Mouse (Mus musculus): Measurements from ENCODE around the gene Mepce. TPM values are rescaled to one million over a fixed set of nuclear protein-coding genes. Genes with fewer than 3 reads are reported as not detected.

Gene Mepce
- 10 to 100 TPM; 29.3 to 33.9 TPM for total RNA-seq (2023)

GRCm38 (mm10) chr5:137787151-137787928 lies at the start of gene Mepce, which contains the start of gene Zcwpw1:
TSS of gene Mepce (minus strand) at chr5:137787655.
TSS of gene Zcwpw1 (plus strand) at chr5:137787798.

GRCm38 (mm10) chr5:137835966-137836520 lies 48.6 kb upstream of the Mepce start, which contains the start of gene Pilra:
TSS of gene Pilra (minus strand) at chr5:137836281.

GRCm38 (mm10) chr5:137778635-137779034 lies 8.8 kb downstream of the Mepce start, which contains the start of gene Ppp1r35:
TSS of gene Ppp1r35 (plus strand) at chr5:137778849.

GRCm38 (mm10) chr5:137745214-137746171 lies 42.0 kb downstream of the Mepce start, which contains the start of gene Tsc22d4:
TSS of gene Tsc22d4 (plus strand) at chr5:137745730.

GRCm38 (mm10) chr5:137741023-137741931 lies 46.2 kb downstream of the Mepce start, which contains the start of gene Nyap1:
TSS of gene Nyap1 (minus strand) at chr5:137741607.

Other genes with a start within 250 kb of the Mepce start
- not detected for gene Actl6b, start 234.1 kb downstream of the Mepce start, total RNA-seq (2023)
- 10 to 100 TPM in 1 of 2 experiments, 1 to 10 TPM in 1; 7.0 to 11.2 TPM for gene Tfr2, start 217.8 kb downstream of the Mepce start, total RNA-seq (2023)
- 10 to 100 TPM; 46.3 to 50.4 TPM for gene Mospd3, start 186.6 kb downstream of the Mepce start, total RNA-seq (2023)
- 1 to 10 TPM in 1 of 2 experiments, under 1 TPM in 1; 0.84 to 4.0 TPM for gene Pcolce, start 173.9 kb downstream of the Mepce start, total RNA-seq (2023)
- under 1 TPM in 1 of 2 experiments, not detected in 1; 0.26 TPM for gene Fbxo24, start 158.7 kb downstream of the Mepce start, total RNA-seq (2023)
- gene Lrch4, start 158.5 kb downstream of the Mepce start, total RNA-seq (2023) = 100 to 1,000 TPM; 217 to 232 TPM
- gene Gm20605, start 158.5 kb downstream of the Mepce start, total RNA-seq (2023) = 10 to 100 TPM; 44.5 to 45.7 TPM
- gene Sap25, start 146.3 kb downstream of the Mepce start, total RNA-seq (2023) = 10 to 100 TPM; 74.3 to 76.8 TPM
- gene Irs3, start 141.9 kb downstream of the Mepce start, total RNA-seq (2023) = not detected
- 10 to 100 TPM; 27.2 to 29.2 TPM for gene Agfg2, start 102.9 kb downstream of the Mepce start, total RNA-seq (2023)
- under 1 TPM; 0.83 to 0.93 TPM for gene Nyap1, start 46.0 kb downstream of the Mepce start, total RNA-seq (2023)
- 100 to 1,000 TPM; 265 to 295 TPM for gene Tsc22d4, start 41.9 kb downstream of the Mepce start, total RNA-seq (2023)
- 10 to 100 TPM; 26.5 to 32.9 TPM for gene Ppp1r35, start 8.8 kb downstream of the Mepce start, total RNA-seq (2023)
- 1 to 10 TPM; 3.6 to 4.1 TPM for gene Zcwpw1, start 143 bp upstream of the Mepce start, total RNA-seq (2023)
- gene Pilra, start 48.6 kb upstream of the Mepce start, total RNA-seq (2023) = 100 to 1,000 TPM; 303 to 320 TPM
- gene Pilrb1, start 70.5 kb upstream of the Mepce start, total RNA-seq (2023) = 100 to 1,000 TPM; 168 to 180 TPM
- 100 to 1,000 TPM; 215 to 219 TPM for gene Pilrb2, start 84.2 kb upstream of the Mepce start, total RNA-seq (2023)
- gene Cyp3a13, start 134.0 kb upstream of the Mepce start, total RNA-seq (2023) = not detected
- gene Gjc3, start 175.4 kb upstream of the Mepce start, total RNA-seq (2023) = not detected
- gene Azgp1, start 193.9 kb upstream of the Mepce start, total RNA-seq (2023) = 1 to 10 TPM in 1 of 2 experiments, under 1 TPM in 1; 0.61 to 1.1 TPM
- gene Smok3a, start 233.6 kb upstream of the Mepce start, total RNA-seq (2023) = not detected
- gene Smok3b, start 233.8 kb upstream of the Mepce start, total RNA-seq (2023) = not detected